Mouse (Mus musculus) lung, postnatal 0 days (tissue): ENCODE measurements around the gene Dscam. TPM values are rescaled to one million over a fixed set of nuclear protein-coding genes. Genes with fewer than 3 reads are reported as not detected.

ENCODE experiments used
- ATAC-seq: fragments of 200-750 bp; cut with Nextera tagmentation; 2 replicates; pipeline ENCODE4 v1.8.0; 2017; ENCODE audit warnings: moderate library complexity
- DNase-seq: peaks from one replicate; pipeline ENCODE4 v3.0.0-alpha.2; 2016; ENCODE audit warnings: low spot score
- H3K27ac ChIP-seq: fragments of 300-500 bp; sonication (generic); 2 replicates; pipeline ENCODE4 v1.5.1; 2014; ENCODE audit warnings: antibody characterized with exemption, mild to moderate bottlenecking, low read length, mixed read lengths
- H3K27me3 ChIP-seq: fragments of 300-500 bp; sonication (generic); replicated peaks from 2 replicates; pipeline ENCODE4 v1.6.1; 2014; ENCODE audit warnings: low read length, mixed read lengths; ENCODE audit not compliant: insufficient read depth
- H3K36me3 ChIP-seq: fragments of 300-500 bp; sonication (generic); 2 replicates; pipeline ENCODE4 v1.6.1; 2014; ENCODE audit warnings: low read length, mixed read lengths; ENCODE audit not compliant: insufficient read depth
- H3K4me1 ChIP-seq: fragments of 300-500 bp; sonication (generic); 2 replicates; pipeline ENCODE4 v1.6.1; 2014; ENCODE audit warnings: antibody characterized with exemption, low read depth, low read length, mixed read lengths; ENCODE audit not compliant: insufficient read depth
- H3K4me2 ChIP-seq: fragments of 300-500 bp; sonication (generic); replicated peaks from 2 replicates; pipeline ENCODE4 v1.6.1; 2014; ENCODE audit warnings: low read depth, mild to moderate bottlenecking, low read length, moderate library complexity, mixed read lengths
- H3K4me3 ChIP-seq: fragments of 300-500 bp; sonication (generic); 2 replicates; pipeline ENCODE4 v1.5.1; 2014; ENCODE audit warnings: low read depth, low read length
- H3K9ac ChIP-seq: fragments of 300-500 bp; sonication (generic); replicated peaks from 2 replicates; pipeline ENCODE4 v1.6.1; 2014; ENCODE audit warnings: low read depth, mild to moderate bottlenecking
- H3K9me3 ChIP-seq: fragments of 300-500 bp; sonication (generic); 2 replicates; pipeline ENCODE4 v1.6.1; 2016; ENCODE audit warnings: low read length, mixed read lengths
- CTCF ChIP-seq: IDR thresholded peaks from 2 replicates; pipeline ENCODE4 v1.5.1; 2016; ENCODE audit warnings: antibody characterized with exemption, mild to moderate bottlenecking
- EP300 ChIP-seq: IDR thresholded peaks from 2 replicates; pipeline ENCODE4 v1.6.1; 2016; ENCODE audit warnings: antibody characterized with exemption, mild to moderate bottlenecking, control low read depth
- WGBS: fragments of 180-500 bp; shearing (Covaris S2); extraction: QIAGEN DNeasy Blood & Tissue Kit; methylation state at CpG from one replicate; pipeline ENCODE4 v1.1.7; 2014; 5-methylcytosine and 5-hydroxymethylcytosine counted together
- polyA plus RNA-seq: library from polyadenylated mRNA; unstranded; fragments of >200 nt; fragmentation: Nextera tagmentation; extraction: Ambion mirVana; gene quantifications from 2 replicates; pipeline ENCODE4 v1.2.1, GENCODE M21; 2015

Gene Dscam
- polyA plus RNA-seq, 1 experiment from 2014 or later = not detected

- TF ChIP-seq EP300 (no peak), CTCF (no peak)
- Histone ChIP-seq H3K36me3 (no peaks in the 10 kb centered on the region), H3K4me2 (no peak overlapping the region), H3K9ac (no peak overlapping the region), H3K9me3 (no peaks in the 10 kb centered on the region), H3K27me3 (no peaks in the 10 kb centered on the region), H3K4me3 (no peak overlapping the region), H3K4me1 (no peaks in the 10 kb centered on the region), H3K27ac (no peak overlapping the region)
- ATAC-seq (no peak), DNase-seq (no peak)
- 92% methylated on average over 2 of the region's 2 CpGs for WGBS
Observed at GRCm38 (mm10) chr16:97072624-97073023, 97.9 kb downstream of the Dscam start.

- WGBS = 58% methylated on average over 4 of the region's 4 CpGs
- no peaks in the 10 kb centered on the region for H3K36me3 ChIP-seq
Observed at GRCm38 (mm10) chr16:97066856-97067255, 103.7 kb downstream of the Dscam start.

GRCm38 (mm10) chr16:97062207-97062606, 108.3 kb downstream of the Dscam start:
- no peaks in the 10 kb centered on the region for H3K4me1 ChIP-seq
- WGBS = 78% methylated on average over 3 of the region's 3 CpGs
- DNase-seq = no peak
- H3K27me3 ChIP-seq = no peaks in the 10 kb centered on the region
- no peak overlapping the region for H3K4me2 ChIP-seq
- TF ChIP-seq EP300 = no peak
- TF ChIP-seq CTCF = no peak
- no peak overlapping the region for H3K27ac ChIP-seq
- no peaks in the 10 kb centered on the region for H3K36me3 ChIP-seq
- ATAC-seq = no peak
- no peak overlapping the region for H3K4me3 ChIP-seq
- H3K9me3 ChIP-seq = no peaks in the 10 kb centered on the region
- no peak overlapping the region for H3K9ac ChIP-seq

More at GRCm38 (mm10) chr16:97066856-97067255, 103.7 kb downstream of the Dscam start:
- TF ChIP-seq EP300 = no peak
- no peak for TF ChIP-seq CTCF
- Histone ChIP-seq H3K9ac (no peak overlapping the region), H3K9me3 (no peaks in the 10 kb centered on the region), H3K4me1 (no peaks in the 10 kb centered on the region), H3K4me2 (no peak overlapping the region), H3K27me3 (no peaks in the 10 kb centered on the region), H3K4me3 (no peak overlapping the region), H3K27ac (no peak overlapping the region)
- ATAC-seq (no peak), DNase-seq (no peak)

- 79% methylated on average over 7 of the region's 7 CpGs for WGBS
Observed at GRCm38 (mm10) chr16:97061390-97061789, 109.2 kb downstream of the Dscam start.

GRCm38 (mm10) chr16:97060736-97061135, 109.8 kb downstream of the Dscam start:
- H3K4me1 ChIP-seq = no peaks in the 10 kb centered on the region
- TF ChIP-seq EP300 (no peak), CTCF (no peak)
- H3K36me3 ChIP-seq = no peaks in the 10 kb centered on the region
- no peak overlapping the region for H3K9ac ChIP-seq
- H3K9me3 ChIP-seq = no peaks in the 10 kb centered on the region
- H3K4me2 ChIP-seq = no peak overlapping the region
- no peaks in the 10 kb centered on the region for H3K27me3 ChIP-seq
- H3K4me3 ChIP-seq = no peak overlapping the region
- no peak for ATAC-seq
- DNase-seq = no peak
- H3K27ac ChIP-seq = no peak overlapping the region

More at GRCm38 (mm10) chr16:97061390-97061789, 109.2 kb downstream of the Dscam start:
- Histone ChIP-seq H3K4me1 (no peaks in the 10 kb centered on the region), H3K4me2 (no peak overlapping the region), H3K4me3 (no peak overlapping the region), H3K27me3 (no peaks in the 10 kb centered on the region), H3K27ac (no peak overlapping the region), H3K9me3 (no peaks in the 10 kb centered on the region), H3K36me3 (no peaks in the 10 kb centered on the region), H3K9ac (no peak overlapping the region)
- DNase-seq (no peak), ATAC-seq (no peak)
- TF ChIP-seq EP300 (no peak), CTCF (no peak)

- WGBS = 55% methylated on average over 4 of the region's 4 CpGs
Observed at GRCm38 (mm10) chr16:97060276-97060675, 110.3 kb downstream of the Dscam start.

GRCm38 (mm10) chr16:97035271-97035670, 135.3 kb downstream of the Dscam start:
- no peaks in the 10 kb centered on the region for H3K9me3 ChIP-seq
- no peaks in the 10 kb centered on the region for H3K36me3 ChIP-seq
- no peak overlapping the region for H3K4me2 ChIP-seq
- no peaks in the 10 kb centered on the region for H3K27me3 ChIP-seq
- H3K27ac ChIP-seq = no peak overlapping the region
- TF ChIP-seq CTCF (no peak), EP300 (no peak)
- ATAC-seq (no peak), DNase-seq (no peak)
- H3K9ac ChIP-seq = no peak overlapping the region
- H3K4me3 ChIP-seq = no peak overlapping the region
- H3K4me1 ChIP-seq = no peaks in the 10 kb centered on the region
- WGBS = 78% methylated on average over 4 of the region's 4 CpGs

More at GRCm38 (mm10) chr16:97060276-97060675, 110.3 kb downstream of the Dscam start:
- H3K4me1 ChIP-seq = no peaks in the 10 kb centered on the region
- no peak overlapping the region for H3K27ac ChIP-seq
- no peak for DNase-seq
- H3K4me3 ChIP-seq = no peak overlapping the region
- TF ChIP-seq EP300 = no peak
- TF ChIP-seq CTCF = no peak
- H3K4me2 ChIP-seq = no peak overlapping the region
- ATAC-seq = no peak
- no peaks in the 10 kb centered on the region for H3K36me3 ChIP-seq
- no peaks in the 10 kb centered on the region for H3K9me3 ChIP-seq
- H3K27me3 ChIP-seq = no peaks in the 10 kb centered on the region
- no peak overlapping the region for H3K9ac ChIP-seq
